In genomic region chr6:127329191-127330014, GRCm38 (mm10) we compare ENCODE assay signal across 7 mouse cellular contexts.
DNase-seq lines count a peak whose midpoint lies in the region; ATAC-seq and TF ChIP-seq lines count a peak whose summit lies in the region.

No protein-coding gene starts in this region.

- peak overlapping the region; percentile 97 for H3K27ac ChIP-seq in lung, embryonic 14.5 days (ENCODE audit: low read depth)
- peak overlapping the region; percentile 83 for H3K27ac ChIP-seq in embryonic facial prominence, embryonic 14.5 days (replicated peaks; ENCODE audit: low read depth, low read length)
- H3K27ac ChIP-seq in intestine, embryonic 15.5 days: peak overlapping the region; percentile 87

- H3K4me1 ChIP-seq in lung, embryonic 14.5 days (ENCODE audit: insufficient read depth): peaks cover 32% of the 10 kb centered on the region
- peaks cover 28% of the 10 kb centered on the region for H3K4me1 ChIP-seq in embryonic facial prominence, embryonic 14.5 days (ENCODE audit: control insufficient read depth, insufficient read depth, low read length)
- peaks cover 26% of the 10 kb centered on the region for H3K4me1 ChIP-seq in intestine, embryonic 15.5 days (replicated peaks)

- peak overlapping the region; percentile 65 for H3K4me2 ChIP-seq in lung, embryonic 14.5 days
- peak overlapping the region; percentile 67 for H3K4me2 ChIP-seq in embryonic facial prominence, embryonic 14.5 days (ENCODE audit: low read depth, low read length)
- peak overlapping the region; percentile 86 for H3K4me2 ChIP-seq in intestine, embryonic 15.5 days (replicated peaks)

- peak; percentile 62 for DNase-seq in lung, embryonic 14.5 days
- DNase-seq in lung, postnatal 14 days: no peak
- peak; percentile 65 for DNase-seq in embryonic facial prominence, embryonic 14.5 days (ENCODE audit: low spot score)
- peak; percentile 49 for DNase-seq in neural tube, embryonic 10.5 days (ENCODE audit: extremely low spot score, low spot score)
- no peak for DNase-seq in frontal cortex, adult 2 months (ENCODE audit: extremely low spot score in 1 of 2, low spot score in 1 of 2)
- DNase-seq in right cerebral cortex, adult 18-20 months: no peak

- ATAC-seq in lung, embryonic 14.5 days (ENCODE audit: insufficient read depth): peak; percentile 25; the same call in 1 of the 2 replicates
- ATAC-seq in embryonic facial prominence, embryonic 14.5 days (ENCODE audit: low read depth): no peak
- peak; percentile 1; the same call in 1 of the 2 replicates for ATAC-seq in intestine, embryonic 15.5 days

- peak overlapping the region; percentile 54 for H3K9ac ChIP-seq in lung, embryonic 14.5 days
- peak overlapping the region; percentile 45; the same call in 1 of the 2 replicates for H3K9ac ChIP-seq in embryonic facial prominence, embryonic 14.5 days (ENCODE audit: low read depth, low read length)
- peak overlapping the region; percentile 18; the same call in 1 of the 2 replicates for H3K9ac ChIP-seq in intestine, embryonic 15.5 days

- 42% methylated on average over 20 of the region's 20 CpGs for WGBS in lung, embryonic 14.5 days
- 47% methylated on average over 18 of the region's 20 CpGs for WGBS in embryonic facial prominence, embryonic 14.5 days
- WGBS in intestine, embryonic 15.5 days: 54% methylated on average over 20 of the region's 20 CpGs

- no peaks in the 10 kb centered on the region for H3K9me3 ChIP-seq in lung, embryonic 14.5 days (ENCODE audit: low read depth, low read length)
- H3K9me3 ChIP-seq in embryonic facial prominence, embryonic 14.5 days (ENCODE audit: control insufficient read depth, low read length): no peaks in the 10 kb centered on the region
- no peaks in the 10 kb centered on the region for H3K9me3 ChIP-seq in intestine, embryonic 15.5 days

- TF ChIP-seq CTCF in lung, embryonic 14.5 days (IDR thresholded peaks at IDR 0.05; ENCODE audit: low read depth): no peak

- H3K27me3 ChIP-seq in lung, embryonic 14.5 days (ENCODE audit: insufficient read depth, low read length): no peaks in the 10 kb centered on the region
- H3K27me3 ChIP-seq in embryonic facial prominence, embryonic 14.5 days (replicated peaks; ENCODE audit: control insufficient read depth, insufficient read depth, low read length): no peaks in the 10 kb centered on the region
- no peaks in the 10 kb centered on the region for H3K27me3 ChIP-seq in intestine, embryonic 15.5 days (replicated peaks)

- H3K36me3 ChIP-seq in lung, embryonic 14.5 days (ENCODE audit: insufficient read depth): no peaks in the 10 kb centered on the region
- H3K36me3 ChIP-seq in embryonic facial prominence, embryonic 14.5 days (ENCODE audit: control insufficient read depth, insufficient read depth, low read length): no peaks in the 10 kb centered on the region
- H3K36me3 ChIP-seq in intestine, embryonic 15.5 days: no peaks in the 10 kb centered on the region

- peak overlapping the region; percentile 33 for H3K4me3 ChIP-seq in lung, embryonic 14.5 days (ENCODE audit: low read depth, low read length)
- peak overlapping the region; percentile 41 for H3K4me3 ChIP-seq in embryonic facial prominence, embryonic 14.5 days (ENCODE audit: low read depth, low read length)
- peak overlapping the region; percentile 43; the same call in 1 of the 2 replicates for H3K4me3 ChIP-seq in intestine, embryonic 15.5 days (replicated peaks)

Comparison
In these comparisons a context has a peak if more than half of its experiments do, and no peak if none do; other contexts are left out.
1. DNase-seq: peak in lung, embryonic 14.5 days (single experiment), embryonic facial prominence, embryonic 14.5 days (single experiment) and neural tube, embryonic 10.5 days (single experiment); none in lung, postnatal 14 days (single experiment), frontal cortex, adult 2 months (0 of 2) and right cerebral cortex, adult 18-20 months (single experiment).
2. Peak in every context shown above with its lines, with median percentiles within 50 percentile points of each other: H3K27ac ChIP-seq, H3K4me2 ChIP-seq, H3K4me3 ChIP-seq and H3K9ac ChIP-seq.